Mouse (Mus musculus): ENCODE data around the gene Ube2a.

DNA sequence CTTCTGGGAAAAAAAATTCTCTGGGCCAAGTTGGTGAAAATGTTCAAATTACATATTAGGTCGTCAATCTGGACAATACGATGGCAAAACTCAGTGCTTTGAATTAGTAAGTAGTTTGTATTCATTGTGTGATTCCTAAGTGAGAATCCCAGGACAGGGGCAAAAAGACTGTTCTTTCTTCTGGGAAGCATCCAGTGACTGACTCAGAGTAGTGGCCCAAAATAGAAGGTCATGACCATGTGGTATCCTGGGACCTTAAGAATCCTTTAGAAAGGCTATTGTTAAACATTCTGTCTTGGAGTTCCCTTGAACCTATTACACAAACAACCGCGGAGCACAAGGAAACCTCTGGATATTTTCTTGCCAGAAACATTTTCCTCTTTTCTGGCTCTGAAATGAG lies 47.6 kb downstream of the Ube2a start:
- TF ChIP-seq E2F4 (IDR thresholded peaks at IDR 0.05; ENCODE audit: insufficient read depth) (no peak), TCF12 (IDR thresholded peaks at IDR 0.05; ENCODE audit: insufficient read depth, poor library complexity, severe bottlenecking) (no peak), POLR2A (IDR thresholded peaks at IDR 0.05; ENCODE audit: insufficient read length, low read depth) (no peak), SRF (IDR thresholded peaks at IDR 0.05; ENCODE audit: control insufficient read depth, insufficient read length, low read depth) (no peak), CEBPB (IDR thresholded peaks at IDR 0.05; ENCODE audit: insufficient read depth, poor library complexity, severe bottlenecking) (no peak), POLR2AphosphoS2 (IDR thresholded peaks at IDR 0.05; ENCODE audit: insufficient read length, low read depth) (no peak), MAX (IDR thresholded peaks at IDR 0.05; ENCODE audit: low read depth) (no peak), USF1 (IDR thresholded peaks at IDR 0.05; ENCODE audit: low read depth) (no peak), MYOD1 (IDR thresholded peaks at IDR 0.05; ENCODE audit: control insufficient read depth in 1 of 3, insufficient read length in 2 of 3, low read depth in 2 of 3) (no peak)
